Mouse (Mus musculus) CH12.LX (cell line): ENCODE results near the gene Eef2k.

Source experiments
- BHLHE40 ChIP-seq: IDR thresholded peaks from 2 replicates; pipeline ENCODE4 v1.6.1; 2011; ENCODE audit warnings: mild to moderate bottlenecking, low read depth, low read length, improper control_type of control experiment
- CHD2 ChIP-seq: IDR thresholded peaks from 2 replicates; pipeline ENCODE4 v1.6.1; 2011; ENCODE audit warnings: low read length, improper control_type of control experiment
- PAX5 ChIP-seq: IDR thresholded peaks from 2 replicates; pipeline ENCODE4 v1.6.1; 2012; ENCODE audit warnings: low read length, inconsistent platforms, mixed read lengths
- ZC3H11A ChIP-seq: IDR thresholded peaks from 2 replicates; pipeline ENCODE4 v1.6.1; 2012; ENCODE audit warnings: low read depth, mild to moderate bottlenecking, inconsistent platforms, low read length, improper control_type of control experiment

GRCm38 (mm10) chr7:120883523-120884290, 41.1 kb downstream of the Eef2k start:
- no peak for TF ChIP-seq CHD2
- TF ChIP-seq ZC3H11A: no peak
- no peak for TF ChIP-seq BHLHE40
- no peak for TF ChIP-seq PAX5
